Mouse (Mus musculus) olfactory bulb, adult 2 months (tissue): Measurements from ENCODE around the gene Ccdc130. TPM values are rescaled to one million over a fixed set of nuclear protein-coding genes. Genes with fewer than 3 reads are reported as not detected.

ENCODE experiments used
- H3K27ac ChIP-seq: fragments of 200-500 bp; 2 replicates; pipeline ENCODE4 v1.5.1; 2012; ENCODE audit warnings: low read depth, low read length; ENCODE audit not compliant: insufficient read depth
- H3K4me1 ChIP-seq: fragments of 200-500 bp; 2 replicates; pipeline ENCODE4 v1.6.1; 2012; ENCODE audit warnings: low read length; ENCODE audit not compliant: control insufficient read depth, insufficient read depth
- H3K4me3 ChIP-seq: fragments of 200-500 bp; 2 replicates; pipeline ENCODE4 v1.5.1; 2012; ENCODE audit warnings: mild to moderate bottlenecking, low read depth, low read length, moderate library complexity; ENCODE audit not compliant: insufficient read depth
- CTCF ChIP-seq: fragments of 200-500 bp; IDR thresholded peaks from 2 replicates; pipeline ENCODE4 v1.5.1; 2012; ENCODE audit warnings: low read depth, mild to moderate bottlenecking, low read length, moderate library complexity; ENCODE audit not compliant: insufficient read depth
- POLR2A ChIP-seq: fragments of 200-500 bp; IDR thresholded peaks from 2 replicates; pipeline ENCODE4 v1.6.1; 2012; ENCODE audit warnings: mild to moderate bottlenecking, low read depth, low read length, moderate library complexity; ENCODE audit not compliant: insufficient read depth
- WGBS: fragments of 180-500 bp; shearing (Covaris S2); methylation state at CpG from one replicate; pipeline ENCODE4 v1.1.7; 2018; 5-methylcytosine and 5-hydroxymethylcytosine counted together
- polyA plus RNA-seq: library from polyadenylated mRNA; stranded (reverse); fragments of >200 nt; gene quantifications from 2 replicates; pipeline ENCODE4 v1.2.4, GENCODE M21; 2012; ENCODE audit warnings: low replicate concordance; ENCODE audit not compliant: missing spikeins, insufficient read depth, insufficient read length

Ccdc130 gene
- polyA plus RNA-seq, 1 experiment = not detected

- 80% methylated on average over 17 of the region's 17 CpGs for WGBS
- TF ChIP-seq POLR2A (no peak), CTCF (no peak)
- H3K27ac ChIP-seq = no peak overlapping the region
- peaks cover 9% of the 10 kb centered on the region for H3K4me1 ChIP-seq
- no peak overlapping the region for H3K4me3 ChIP-seq
Measured at GRCm38 (mm10) chr8:84230735-84231134, 39.4 kb downstream of the Ccdc130 start.

- Histone ChIP-seq H3K4me3 (no peak overlapping the region), H3K4me1 (no peaks in the 10 kb centered on the region), H3K27ac (no peak overlapping the region)
- TF ChIP-seq POLR2A = no peak
- no peak for TF ChIP-seq CTCF
- 86% methylated on average over 21 of the region's 21 CpGs for WGBS
Measured at GRCm38 (mm10) chr8:84223322-84224029, 46.7 kb downstream of the Ccdc130 start.

GRCm38 (mm10) chr8:84222566-84223165, 47.5 kb downstream of the Ccdc130 start:
- Histone ChIP-seq H3K27ac (no peak overlapping the region), H3K4me1 (no peaks in the 10 kb centered on the region), H3K4me3 (no peak overlapping the region)
- TF ChIP-seq POLR2A (no peak), CTCF (no peak)
- WGBS = 94% methylated on average over 9 of the region's 9 CpGs

- no peak overlapping the region for H3K27ac ChIP-seq
- TF ChIP-seq CTCF (no peak), POLR2A (no peak)
- H3K4me1 ChIP-seq = no peaks in the 10 kb centered on the region
- no peak overlapping the region for H3K4me3 ChIP-seq
- WGBS = 76% methylated on average over 7 of the region's 7 CpGs
Measured at GRCm38 (mm10) chr8:84220105-84220504, 50.1 kb downstream of the Ccdc130 start.

GRCm38 (mm10) chr8:84218143-84218542, 52.0 kb downstream of the Ccdc130 start:
- H3K4me1 ChIP-seq = no peaks in the 10 kb centered on the region
- TF ChIP-seq CTCF (no peak), POLR2A (no peak)
- H3K4me3 ChIP-seq = no peak overlapping the region
- WGBS = 84% methylated on average over 5 of the region's 5 CpGs
- H3K27ac ChIP-seq = no peak overlapping the region

- H3K27ac ChIP-seq = no peak overlapping the region
- WGBS = 94% methylated on average over 11 of the region's 11 CpGs
- H3K4me3 ChIP-seq = no peak overlapping the region
- TF ChIP-seq POLR2A (no peak), CTCF (no peak)
- no peaks in the 10 kb centered on the region for H3K4me1 ChIP-seq
Measured at GRCm38 (mm10) chr8:84217206-84217605, 53.0 kb downstream of the Ccdc130 start.

GRCm38 (mm10) chr8:84213277-84213676, 56.9 kb downstream of the Ccdc130 start:
- H3K4me3 ChIP-seq = no peak overlapping the region
- peaks cover 18% of the 10 kb centered on the region for H3K4me1 ChIP-seq
- no peak overlapping the region for H3K27ac ChIP-seq
- 90% methylated on average over 4 of the region's 4 CpGs for WGBS
- TF ChIP-seq CTCF (no peak), POLR2A (no peak)

GRCm38 (mm10) chr8:84211881-84212563, 58.2 kb downstream of the Ccdc130 start:
- H3K27ac ChIP-seq = no peak overlapping the region
- H3K4me1 ChIP-seq = peaks cover 22% of the 10 kb centered on the region
- H3K4me3 ChIP-seq = no peak overlapping the region
- 92% methylated on average over 31 of the region's 31 CpGs for WGBS
- TF ChIP-seq CTCF (no peak), POLR2A (no peak)

GRCm38 (mm10) chr8:84211202-84211601, 59.0 kb downstream of the Ccdc130 start:
- H3K4me1 ChIP-seq = peaks cover 22% of the 10 kb centered on the region
- 88% methylated on average over 3 of the region's 3 CpGs for WGBS
- H3K4me3 ChIP-seq = no peak overlapping the region
- H3K27ac ChIP-seq = no peak overlapping the region
- no peak for TF ChIP-seq POLR2A
- no peak for TF ChIP-seq CTCF
